Mouse (Mus musculus) cerebellum, adult 2 months (tissue): Measurements from ENCODE around the gene Zfp704. TPM values are rescaled to one million over a fixed set of nuclear protein-coding genes. Genes with fewer than 3 reads are reported as not detected.

Experiments used
- DNase-seq, 2 experiments: peaks; one replicate each; pipeline ENCODE4 v3.0.0; 2021
- H3K27ac ChIP-seq: fragments of 200-500 bp; 2 replicates; pipeline ENCODE4 v1.5.1; 2012; ENCODE audit warnings: low read length, control low read depth, inconsistent platforms; ENCODE audit not compliant: insufficient read depth
- H3K27me3 ChIP-seq: fragments of 200-500 bp; 2 replicates; pipeline ENCODE4 v1.6.1; 2012; ENCODE audit warnings: inconsistent platforms, mild to moderate bottlenecking, low read length, moderate library complexity; ENCODE audit not compliant: control insufficient read depth, insufficient read depth
- H3K4me1 ChIP-seq: fragments of 200-500 bp; 2 replicates; pipeline ENCODE4 v1.6.1; 2011; ENCODE audit warnings: low read length; ENCODE audit not compliant: control insufficient read depth, insufficient read depth
- H3K4me3 ChIP-seq: fragments of 200-500 bp; replicated peaks from 2 replicates; pipeline ENCODE3; 2011; ENCODE audit warnings: mild to moderate bottlenecking, low read depth, low read length, control low read depth; ENCODE audit not compliant: insufficient read depth
- CTCF ChIP-seq: fragments of 200-500 bp; IDR thresholded peaks from 2 replicates; pipeline ENCODE4 v1.5.1; 2011; ENCODE audit warnings: low read depth, mild to moderate bottlenecking, control low read depth, low read length, moderate library complexity, borderline replicate concordance; ENCODE audit not compliant: insufficient read depth
- POLR2A ChIP-seq: fragments of 200-500 bp; IDR thresholded peaks from 2 replicates; pipeline ENCODE4 v1.6.1; 2011; ENCODE audit warnings: low read length, control low read depth, borderline replicate concordance; ENCODE audit not compliant: insufficient read depth
- WGBS: fragments of 180-500 bp; shearing (Covaris S2); methylation state at CpG from one replicate; pipeline ENCODE4 v1.1.7; 2018; 5-methylcytosine and 5-hydroxymethylcytosine counted together
- polyA plus RNA-seq: library from polyadenylated mRNA; depleted of rRNA; stranded (reverse); fragments of >200 nt; gene quantifications from 2 replicates; pipeline ENCODE4 v1.2.3, GENCODE M21; 2012

Gene Zfp704
- polyA plus RNA-seq, 1 experiment, result 13.1 TPM

DNA sequence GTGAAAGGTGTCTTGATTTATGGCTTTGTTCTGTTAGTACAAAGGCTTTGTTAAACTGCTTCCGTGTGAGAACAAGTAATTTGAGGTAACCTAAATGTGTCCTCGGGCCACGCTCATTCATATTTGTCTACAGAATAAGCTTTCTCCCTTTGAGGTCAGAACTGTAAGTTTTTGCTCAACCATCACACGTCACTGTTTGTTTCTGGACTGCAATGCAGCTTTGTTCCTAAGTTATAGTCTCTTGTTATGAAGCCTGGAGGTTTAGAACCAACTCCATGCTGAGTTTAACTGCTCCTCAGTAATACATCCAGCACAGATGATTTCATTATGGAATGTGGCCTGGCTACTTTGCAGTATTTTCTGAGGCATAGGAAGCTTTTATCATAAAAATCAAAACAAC lies 90.4 kb downstream of the Zfp704 start:
- TF ChIP-seq CTCF, result no peak
- TF ChIP-seq POLR2A, result no peak
- no peaks in the 10 kb centered on the region for H3K27me3 ChIP-seq
- DNase-seq, result no peak
- H3K4me1 ChIP-seq, result peaks cover 9% of the 10 kb centered on the region; the same call in 1 of the 2 replicates
- 89% methylated on average over 4 of the region's 4 CpGs for WGBS
- no peak overlapping the region for H3K27ac ChIP-seq
- no peak overlapping the region for H3K4me3 ChIP-seq

DNA sequence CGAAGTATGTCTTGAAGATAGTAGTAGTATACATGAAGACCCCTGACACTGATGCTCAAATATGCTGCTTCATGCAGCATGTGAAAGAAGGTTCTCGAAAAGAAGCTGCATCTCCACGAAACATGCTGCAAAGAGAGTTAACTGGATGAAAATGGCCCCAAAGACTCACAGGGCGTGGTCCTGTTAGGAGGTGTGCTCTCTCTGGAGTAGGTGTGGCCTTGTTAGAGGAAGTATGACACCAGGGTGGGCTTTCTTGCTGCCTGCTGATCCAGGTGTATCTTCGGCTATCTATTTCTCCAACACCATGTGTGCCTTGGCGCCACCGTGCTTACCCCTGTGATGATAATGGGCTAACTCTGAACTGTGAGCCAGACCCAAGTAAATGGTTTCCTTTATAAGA lies 90.9 kb downstream of the Zfp704 start:
- H3K4me3 ChIP-seq, result no peak overlapping the region
- no peaks in the 10 kb centered on the region for H3K27me3 ChIP-seq
- no peak overlapping the region for H3K27ac ChIP-seq
- 96% methylated on average over 7 of the region's 7 CpGs for WGBS
- 0 out of 2 replicates have a peak, but pooled peaks cover 7% of the 10 kb centered on the region for H3K4me1 ChIP-seq
- TF ChIP-seq POLR2A (no peak), CTCF (no peak)
- DNase-seq, result no peak

- Histone ChIP-seq H3K4me3 (no peak overlapping the region), H3K4me1 (0 out of 2 replicates have a peak, but pooled peaks cover 5% of the 10 kb centered on the region), H3K27ac (no peak overlapping the region), H3K27me3 (no peaks in the 10 kb centered on the region)
- no peak for DNase-seq
- 88% methylated on average over 8 of the region's 8 CpGs for WGBS
- no peak for TF ChIP-seq POLR2A
- TF ChIP-seq CTCF, result no peak
Measured at GRCm38 (mm10) chr3:9516119-9516855, 93.6 kb downstream of the Zfp704 start.

DNA sequence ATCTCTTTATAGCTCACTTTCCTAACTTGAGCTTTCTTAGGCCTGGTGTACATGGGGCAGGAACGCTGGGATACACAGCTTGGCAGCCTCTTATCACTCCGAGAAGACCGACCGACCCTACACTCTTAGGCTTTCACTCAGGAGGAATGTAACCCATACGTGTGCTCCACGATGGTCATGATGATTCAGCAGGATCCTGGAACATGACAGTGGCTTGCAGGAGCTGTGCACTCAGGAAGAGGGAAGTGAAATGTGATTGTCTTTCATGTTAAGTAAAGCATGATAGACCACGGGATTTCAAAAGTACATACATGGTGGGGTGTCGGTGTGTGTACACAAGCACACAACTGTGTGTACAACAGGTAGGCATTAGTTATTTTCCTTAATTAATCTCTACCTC lies 94.4 kb downstream of the Zfp704 start:
- TF ChIP-seq CTCF, result no peak
- TF ChIP-seq POLR2A, result no peak
- 87% methylated on average over 8 of the region's 8 CpGs for WGBS
- no peak overlapping the region; the same call in 1 of the 2 replicates for H3K27ac ChIP-seq
- no peak for DNase-seq
- no peaks in the 10 kb centered on the region for H3K27me3 ChIP-seq
- H3K4me1 ChIP-seq, result 0 out of 2 replicates have a peak, but pooled peaks cover 5% of the 10 kb centered on the region
- H3K4me3 ChIP-seq, result no peak overlapping the region

DNA sequence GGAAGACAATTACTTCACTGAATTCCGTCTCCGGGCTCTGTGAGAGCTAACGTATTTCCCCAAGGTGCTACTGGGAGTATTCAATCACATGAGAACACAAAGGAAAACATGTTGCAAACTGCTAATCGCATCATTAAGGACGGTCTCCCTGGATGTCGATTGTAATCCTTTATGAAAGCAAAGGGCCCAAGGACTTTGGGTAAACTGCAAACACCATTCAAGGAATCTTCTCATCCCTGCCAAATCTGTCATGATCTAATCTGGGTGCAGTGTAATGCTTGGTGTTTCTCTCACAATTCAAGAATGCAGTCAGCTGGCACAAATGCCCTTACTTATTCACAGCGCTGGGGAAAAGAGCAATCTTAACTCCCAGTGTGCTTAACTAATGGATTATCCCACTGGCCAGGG lies 96.2 kb downstream of the Zfp704 start:
- no peak for TF ChIP-seq CTCF
- no peak for TF ChIP-seq POLR2A
- no peak overlapping the region for H3K4me3 ChIP-seq
- DNase-seq, result no peak
- H3K27me3 ChIP-seq, result no peaks in the 10 kb centered on the region
- WGBS, result 65% methylated on average over 7 of the region's 7 CpGs
- no peaks in the 10 kb centered on the region for H3K4me1 ChIP-seq
- H3K27ac ChIP-seq, result no peak overlapping the region

GRCm38 (mm10) chr3:9512199-9512598 lies 97.7 kb downstream of the Zfp704 start:
- no peak for DNase-seq
- Histone ChIP-seq H3K27ac (no peak overlapping the region), H3K27me3 (no peaks in the 10 kb centered on the region), H3K4me3 (no peak overlapping the region), H3K4me1 (no peaks in the 10 kb centered on the region)
- 94% methylated on average over 10 of the region's 10 CpGs for WGBS
- TF ChIP-seq CTCF, result no peak
- TF ChIP-seq POLR2A, result no peak

DNA sequence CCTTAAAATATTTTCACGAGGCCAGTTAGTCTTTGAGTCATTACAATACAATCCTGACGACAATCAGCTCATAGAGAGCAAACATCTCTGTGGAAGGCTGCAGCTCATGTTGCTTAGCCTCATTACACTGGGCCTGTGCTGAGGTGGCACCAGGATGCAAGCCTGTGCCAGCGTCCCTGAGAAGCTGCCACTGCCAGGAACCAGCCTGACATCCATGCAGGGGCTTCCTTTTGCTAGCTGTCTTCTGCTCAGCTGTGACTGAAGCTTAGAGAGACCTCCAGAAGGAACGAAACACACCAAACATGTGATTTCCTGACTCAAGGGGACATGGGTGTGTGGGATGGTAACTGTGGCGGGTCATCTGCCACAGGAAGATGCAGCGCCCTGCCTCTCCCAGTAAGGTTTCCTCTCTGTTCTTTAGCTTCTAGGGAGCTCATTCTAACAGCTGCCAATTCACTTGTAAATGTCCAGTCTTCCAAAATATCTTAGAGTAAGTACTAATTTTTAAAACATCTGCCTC lies 104.1 kb downstream of the Zfp704 start:
- no peak for TF ChIP-seq CTCF
- TF ChIP-seq POLR2A, result no peak
- no peak overlapping the region for H3K27ac ChIP-seq
- DNase-seq, result no peak
- peaks cover 11% of the 10 kb centered on the region; the same call in 1 of the 2 replicates for H3K4me1 ChIP-seq
- no peak overlapping the region for H3K4me3 ChIP-seq
- WGBS, result 50% methylated on average over 6 of the region's 6 CpGs
- no peaks in the 10 kb centered on the region for H3K27me3 ChIP-seq

- no peak overlapping the region for H3K4me3 ChIP-seq
- H3K27me3 ChIP-seq, result no peaks in the 10 kb centered on the region
- no peak for DNase-seq
- no peak overlapping the region for H3K27ac ChIP-seq
- H3K4me1 ChIP-seq, result peaks cover 18% of the 10 kb centered on the region
- 72% methylated on average over 4 of the region's 4 CpGs for WGBS
- TF ChIP-seq CTCF, result no peak
- no peak for TF ChIP-seq POLR2A
Measured at GRCm38 (mm10) chr3:9504371-9504770, 105.5 kb downstream of the Zfp704 start.
